Comparison of ENCODE assay signal across 13 mouse cellular contexts in the genomic region with DNA sequence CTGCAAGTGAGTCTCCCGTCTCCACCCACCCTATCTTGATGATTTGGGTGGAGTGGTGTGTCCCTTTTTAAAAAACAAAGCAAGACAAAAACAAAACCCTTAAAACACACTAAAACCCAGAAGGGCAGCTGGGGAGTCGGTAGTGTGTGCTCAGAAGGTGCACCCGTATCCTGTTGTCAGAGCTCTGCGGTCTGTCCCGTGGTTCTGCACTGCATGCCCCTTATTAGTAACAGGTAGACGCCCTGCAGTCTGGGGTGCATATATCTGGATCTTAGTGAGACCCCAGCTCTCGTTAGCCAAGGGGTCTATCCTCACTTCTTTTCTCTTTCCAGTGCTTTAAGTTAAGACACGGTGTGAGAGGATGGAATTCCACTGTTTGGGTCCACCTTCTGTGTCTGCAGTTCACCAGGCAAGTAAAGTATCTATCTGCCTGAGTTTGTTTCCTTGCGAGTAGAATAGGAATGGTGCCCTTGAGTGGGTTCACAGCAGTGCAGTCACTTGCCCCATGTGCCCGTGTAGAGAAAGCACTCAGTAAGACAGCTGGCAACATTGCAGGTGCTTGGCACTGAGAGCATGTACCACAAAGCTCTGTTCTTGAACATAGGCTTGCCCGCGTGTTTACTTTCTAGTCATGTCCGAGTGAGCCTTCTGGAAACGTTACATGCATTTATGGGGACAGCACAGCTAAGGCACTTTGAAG.
DNase-seq lines count a peak whose midpoint lies in the region; ATAC-seq lines count a peak whose summit lies in the region.
"Had no signal": no experiment of that assay in that cellular context is flagged by ENCODE, and none has a peak within 500 bp of the region (broad histone marks: within the 10 kb centered on the region; RNA-seq: fewer than 3 reads in every experiment).

No protein-coding gene starts in this region.

- DNase-seq in heart, postnatal 4 days = no peak
- peak; percentile 50 for DNase-seq in right cerebral cortex, postnatal 4 days
- DNase-seq in right cerebral cortex, adult 18-20 months = no peak
- DNase-seq in splenic B cell, adult 2 months (ENCODE audit: low read depth, low spot score) = peak; percentile 80
- DNase-seq in kidney, adult 18-20 months = no peak
- DNase-seq: gastrocnemius, postnatal 14 days; kidney, adult 11 months; lung, adult 2 months had no signal

- no peaks in the 10 kb centered on the region for H3K9me3 ChIP-seq in heart, embryonic 14.5 days (ENCODE audit: control insufficient read depth, low read length)
- H3K9me3 ChIP-seq: embryonic facial prominence, embryonic 12.5 days; neural tube, embryonic 12.5 days had no signal

- H3K4me1 ChIP-seq in heart, embryonic 14.5 days (ENCODE audit: control insufficient read depth in 2 of 2, insufficient read depth in 2 of 2, low read length in 2 of 2) = peaks cover 25 to 41% of the 10 kb centered on the region in 2 experiments

- 76% methylated on average over 14 of the region's 14 CpGs for WGBS in heart, embryonic 14.5 days

- no peaks in the 10 kb centered on the region for H3K27me3 ChIP-seq in heart, embryonic 14.5 days (ENCODE audit: control insufficient read depth, insufficient read depth, low read length)
- no peaks in the 10 kb centered on the region for H3K27me3 ChIP-seq in splenic B cell, adult 2 months (ENCODE audit: control insufficient read depth, insufficient read depth, low read length, poor library complexity, severe bottlenecking)
- H3K27me3 ChIP-seq: embryonic facial prominence, embryonic 12.5 days; neural tube, embryonic 12.5 days had no signal

- H3K27ac ChIP-seq in heart, embryonic 14.5 days (replicated peaks in 1 of 2; ENCODE audit: control insufficient read depth in 1 of 2, insufficient read depth in 1 of 2, low read depth in 2 of 2, low read length in 2 of 2) = no peak overlapping the region; a peak in 2 of 4 replicates
- H3K27ac ChIP-seq: embryonic facial prominence, embryonic 12.5 days; neural tube, embryonic 12.5 days had no signal

- H3K4me3 ChIP-seq in heart, embryonic 14.5 days (ENCODE audit: control insufficient read depth in 1 of 2, insufficient read depth in 1 of 2, low read depth in 1 of 2, low read length in 2 of 2) = no peak overlapping the region
- H3K4me3 ChIP-seq: embryonic facial prominence, embryonic 12.5 days; neural tube, embryonic 12.5 days had no signal

- no peak overlapping the region for H3K9ac ChIP-seq in heart, embryonic 14.5 days (ENCODE audit: low read length)
- H3K9ac ChIP-seq: embryonic facial prominence, embryonic 12.5 days; neural tube, embryonic 12.5 days had no signal

- no peak for ATAC-seq in heart, embryonic 14.5 days (ENCODE audit: insufficient number of reproducible peaks, insufficient read depth, low FRiP score, low read depth)
- peak; percentile 57 for ATAC-seq in inflammation-experienced regulatory T-cells, adult 6 months
- ATAC-seq in monocyte, adult 5-6 weeks (replicated peaks; ENCODE audit: insufficient number of reproducible peaks, low FRiP score, low TSS enrichment, poor library complexity, severe bottlenecking) = no peak

- H3K36me3 ChIP-seq in heart, embryonic 14.5 days (ENCODE audit: control insufficient read depth, insufficient read depth, low read length) = no peaks in the 10 kb centered on the region
- peaks cover 2% of the 10 kb centered on the region; the same call in 1 of the 2 replicates for H3K36me3 ChIP-seq in splenic B cell, adult 2 months (ENCODE audit: control insufficient read depth, insufficient read depth, low read length, poor library complexity, severe bottlenecking)
- H3K36me3 ChIP-seq: embryonic facial prominence, embryonic 12.5 days; neural tube, embryonic 12.5 days had no signal

- peak overlapping the region; percentile 29 for H3K4me2 ChIP-seq in heart, embryonic 14.5 days (ENCODE audit: low read length)
- H3K4me2 ChIP-seq: embryonic facial prominence, embryonic 12.5 days; neural tube, embryonic 12.5 days had no signal

Comparison
In these comparisons a context has a peak if more than half of its experiments do, and no peak if none do; other contexts are left out.
1. DNase-seq: peak in right cerebral cortex, postnatal 4 days (single experiment) and splenic B cell, adult 2 months (single experiment); none in heart, postnatal 4 days (single experiment), right cerebral cortex, adult 18-20 months (single experiment) and kidney, adult 18-20 months (single experiment).